Mouse (Mus musculus): ENCODE results near the gene Plrg1. TPM values are rescaled to one million over a fixed set of nuclear protein-coding genes. Genes with fewer than 3 reads are reported as not detected.

The Plrg1 gene
- polyA plus RNA-seq, 1 experiment from 2014 or later = 43.7 TPM

DNA sequence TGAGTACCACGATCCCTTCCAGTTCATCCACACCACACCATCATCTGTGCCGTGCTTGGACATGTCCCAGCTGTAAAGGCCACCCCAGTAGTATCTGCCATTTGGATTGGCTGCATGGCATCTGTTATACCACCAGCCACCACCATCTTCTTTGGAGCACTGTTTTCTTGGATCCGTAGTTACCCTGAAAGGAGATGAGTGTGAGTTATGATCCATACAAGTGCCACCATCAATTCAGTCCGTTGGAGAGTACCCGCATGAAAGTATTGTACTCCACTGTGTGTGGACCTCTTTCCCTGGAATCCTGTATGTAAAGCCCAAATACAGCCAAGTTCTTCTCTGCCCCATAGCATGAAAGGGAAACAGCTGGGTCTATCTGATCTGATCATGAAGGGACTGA, 12.9 kb upstream of the Plrg1 start:
- no peak overlapping the region for H3K4me3 ChIP-seq (ENCODE audit: low read depth, low read length)
- ATAC-seq (ENCODE audit: low FRiP score, low TSS enrichment) (no peak), DNase-seq (ENCODE audit: low spot score) (no peak)
- H3K36me3 ChIP-seq (ENCODE audit: control insufficient read depth, insufficient read depth, low read length) = no peaks in the 10 kb centered on the region
- TF ChIP-seq EP300 (optimal IDR thresholded peaks at IDR 0.05) = no peak
- no peak for TF ChIP-seq CTCF (IDR thresholded peaks at IDR 0.05; ENCODE audit: low read depth)
- no peak overlapping the region for H3K9ac ChIP-seq (ENCODE audit: low read length)
- H3K27ac ChIP-seq (replicated peaks) = no peak overlapping the region
- WGBS = 91% methylated on average over 5 of the region's 5 CpGs
- H3K9me3 ChIP-seq (ENCODE audit: control insufficient read depth, low read length) = no peaks in the 10 kb centered on the region
- H3K27me3 ChIP-seq (ENCODE audit: control insufficient read depth, insufficient read depth, low read length) = no peaks in the 10 kb centered on the region
- no peaks in the 10 kb centered on the region for H3K4me1 ChIP-seq (replicated peaks; ENCODE audit: control insufficient read depth, insufficient read depth)
- no peak overlapping the region for H3K4me2 ChIP-seq (replicated peaks; ENCODE audit: low read depth)

- Histone ChIP-seq H3K4me2 (replicated peaks; ENCODE audit: low read depth) (no peak overlapping the region), H3K9me3 (ENCODE audit: control insufficient read depth, low read length) (no peaks in the 10 kb centered on the region), H3K36me3 (ENCODE audit: control insufficient read depth, insufficient read depth, low read length) (no peaks in the 10 kb centered on the region), H3K27me3 (ENCODE audit: control insufficient read depth, insufficient read depth, low read length) (no peaks in the 10 kb centered on the region), H3K9ac (ENCODE audit: low read length) (no peak overlapping the region), H3K27ac (replicated peaks) (no peak overlapping the region), H3K4me1 (replicated peaks; ENCODE audit: control insufficient read depth, insufficient read depth) (no peaks in the 10 kb centered on the region), H3K4me3 (ENCODE audit: low read depth, low read length) (no peak overlapping the region)
- DNase-seq (ENCODE audit: low spot score) (no peak), ATAC-seq (ENCODE audit: low FRiP score, low TSS enrichment) (no peak)
- 76% methylated on average over 11 of the region's 11 CpGs for WGBS
- TF ChIP-seq EP300 (optimal IDR thresholded peaks at IDR 0.05) (no peak), CTCF (IDR thresholded peaks at IDR 0.05; ENCODE audit: low read depth) (no peak)
Observed at GRCm38 (mm10) chr3:83046649-83047048, 8.7 kb upstream of the Plrg1 start.

GRCm38 (mm10) chr3:83049680-83050079, 5.6 kb upstream of the Plrg1 start, which contains the start of gene Fgb:
Gene Fgb (minus strand): TSS chr3:83049863.
- WGBS = 78% methylated on average over 8 of the region's 8 CpGs
- H3K4me2 ChIP-seq (replicated peaks; ENCODE audit: low read depth) = no peak within 1 kb of the TSS
- no peak for ATAC-seq (ENCODE audit: low FRiP score, low TSS enrichment)

DNA sequence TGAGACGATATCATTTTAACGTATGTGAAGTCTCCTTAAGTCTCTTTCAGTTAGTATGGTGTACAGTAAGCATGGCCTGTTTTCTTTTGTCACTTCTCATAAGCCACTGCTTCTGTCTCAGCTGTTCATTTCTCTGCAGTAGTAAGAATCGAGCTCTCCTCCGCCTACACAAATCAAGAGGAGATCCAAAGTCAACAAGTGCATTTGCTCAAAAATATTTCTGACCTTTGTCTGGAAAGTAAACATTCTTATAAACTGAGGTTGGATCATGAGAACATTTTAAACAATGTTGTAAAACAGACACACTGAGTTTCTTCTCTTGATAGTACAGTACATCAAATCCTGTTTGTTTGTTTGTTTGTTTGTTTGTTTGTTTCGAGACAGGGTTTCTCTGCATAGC, 4.7 kb upstream of the Plrg1 start:
- H3K27ac ChIP-seq (replicated peaks) = no peak overlapping the region
- TF ChIP-seq EP300 (optimal IDR thresholded peaks at IDR 0.05) (no peak), CTCF (IDR thresholded peaks at IDR 0.05; ENCODE audit: low read depth) (no peak)
- no peaks in the 10 kb centered on the region for H3K9me3 ChIP-seq (ENCODE audit: control insufficient read depth, low read length)
- 53% methylated on average over 5 of the region's 5 CpGs for WGBS
- no peak for ATAC-seq (ENCODE audit: low FRiP score, low TSS enrichment)
- H3K36me3 ChIP-seq (ENCODE audit: control insufficient read depth, insufficient read depth, low read length) = no peaks in the 10 kb centered on the region
- H3K4me2 ChIP-seq (replicated peaks; ENCODE audit: low read depth) = no peak overlapping the region
- no peak overlapping the region for H3K9ac ChIP-seq (ENCODE audit: low read length)
- H3K4me3 ChIP-seq (ENCODE audit: low read depth, low read length) = no peak overlapping the region
- H3K4me1 ChIP-seq (replicated peaks; ENCODE audit: control insufficient read depth, insufficient read depth) = no peaks in the 10 kb centered on the region
- H3K27me3 ChIP-seq (ENCODE audit: control insufficient read depth, insufficient read depth, low read length) = no peaks in the 10 kb centered on the region
- no peak for DNase-seq (ENCODE audit: low spot score)

More at GRCm38 (mm10) chr3:83049680-83050079, 5.6 kb upstream of the Plrg1 start, which contains the start of gene Fgb:
- no peaks in the 10 kb centered on the region for H3K36me3 ChIP-seq (ENCODE audit: control insufficient read depth, insufficient read depth, low read length)
- DNase-seq (ENCODE audit: low spot score) = no peak
- H3K27ac ChIP-seq (replicated peaks) = no peak within 1 kb of the TSS
- H3K9ac ChIP-seq (ENCODE audit: low read length) = no peak within 1 kb of the TSS
- no peaks in the 10 kb centered on the region for H3K27me3 ChIP-seq (ENCODE audit: control insufficient read depth, insufficient read depth, low read length)
- no peaks in the 10 kb centered on the region for H3K4me1 ChIP-seq (replicated peaks; ENCODE audit: control insufficient read depth, insufficient read depth)
- H3K4me3 ChIP-seq (ENCODE audit: low read depth, low read length) = no peak within 1 kb of the TSS
- no peaks in the 10 kb centered on the region for H3K9me3 ChIP-seq (ENCODE audit: control insufficient read depth, low read length)
- TF ChIP-seq CTCF (IDR thresholded peaks at IDR 0.05; ENCODE audit: low read depth) = no peak
- no peak for TF ChIP-seq EP300 (optimal IDR thresholded peaks at IDR 0.05)

DNA sequence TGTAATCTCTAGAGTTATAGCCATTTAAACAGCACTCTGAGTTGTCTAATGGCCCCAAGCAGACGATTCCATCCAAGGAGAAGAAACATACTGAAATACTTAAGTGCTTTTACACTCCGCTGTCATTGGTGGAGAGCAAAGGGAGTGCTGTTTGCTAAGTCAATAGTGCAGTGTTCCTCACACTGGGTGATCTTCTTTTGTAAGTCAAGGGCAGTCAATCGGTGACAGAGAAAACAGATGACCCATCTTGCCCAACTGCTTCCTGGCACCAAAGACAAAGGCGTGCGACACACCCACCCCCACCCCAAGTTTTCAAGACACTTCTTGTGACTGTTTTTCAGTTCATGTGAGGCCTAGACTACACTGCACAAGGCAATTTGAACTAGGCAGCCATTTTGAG, 3.2 kb upstream of the Plrg1 start:
- H3K27ac ChIP-seq (replicated peaks) = no peak overlapping the region
- no peaks in the 10 kb centered on the region for H3K9me3 ChIP-seq (ENCODE audit: control insufficient read depth, low read length)
- no peak overlapping the region for H3K4me2 ChIP-seq (replicated peaks; ENCODE audit: low read depth)
- DNase-seq (ENCODE audit: low spot score) = no peak
- 69% methylated on average over 5 of the region's 5 CpGs for WGBS
- H3K36me3 ChIP-seq (ENCODE audit: control insufficient read depth, insufficient read depth, low read length) = no peaks in the 10 kb centered on the region
- H3K4me1 ChIP-seq (replicated peaks; ENCODE audit: control insufficient read depth, insufficient read depth) = peaks cover 3% of the 10 kb centered on the region; the same call in 1 of the 2 replicates
- no peak for ATAC-seq (ENCODE audit: low FRiP score, low TSS enrichment)
- H3K9ac ChIP-seq (ENCODE audit: low read length) = no peak overlapping the region
- H3K27me3 ChIP-seq (ENCODE audit: control insufficient read depth, insufficient read depth, low read length) = no peaks in the 10 kb centered on the region
- TF ChIP-seq EP300 (optimal IDR thresholded peaks at IDR 0.05) (no peak), CTCF (IDR thresholded peaks at IDR 0.05; ENCODE audit: low read depth) (no peak)
- H3K4me3 ChIP-seq (ENCODE audit: low read depth, low read length) = no peak overlapping the region

- Histone ChIP-seq H3K4me3 (ENCODE audit: low read depth, low read length) (no peak overlapping the region), H3K4me1 (replicated peaks; ENCODE audit: control insufficient read depth, insufficient read depth) (peaks cover 3% of the 10 kb centered on the region; the same call in 1 of the 2 replicates), H3K27me3 (ENCODE audit: control insufficient read depth, insufficient read depth, low read length) (no peaks in the 10 kb centered on the region), H3K36me3 (ENCODE audit: control insufficient read depth, insufficient read depth, low read length) (0 out of 2 replicates have a peak, but pooled peaks cover 2% of the 10 kb centered on the region), H3K9me3 (ENCODE audit: control insufficient read depth, low read length) (no peaks in the 10 kb centered on the region), H3K27ac (replicated peaks) (no peak overlapping the region), H3K4me2 (replicated peaks; ENCODE audit: low read depth) (no peak overlapping the region), H3K9ac (ENCODE audit: low read length) (no peak overlapping the region)
- ATAC-seq (ENCODE audit: low FRiP score, low TSS enrichment) = no peak
- WGBS = 84% methylated on average over 7 of the region's 7 CpGs
- no peak for DNase-seq (ENCODE audit: low spot score)
- TF ChIP-seq EP300 (optimal IDR thresholded peaks at IDR 0.05) (no peak), CTCF (IDR thresholded peaks at IDR 0.05; ENCODE audit: low read depth) (no peak)
Observed at GRCm38 (mm10) chr3:83053126-83053525, 2.2 kb upstream of the Plrg1 start.

All from stomach, postnatal 0 days (tissue).